Mouse (Mus musculus) 3T3-L1 (cell line): Measurements from ENCODE around the gene Gm9046.
"Not testable (repeated sequence)": the region's sequence is repeated elsewhere in the genome, so short reads cannot be mapped to it uniquely, and the experiment has no call there.

Experiments
- DNase-seq: peaks from one replicate; pipeline ENCODE4 v3.0.0-alpha.2; 2015; ENCODE audit warnings: low read depth, low spot score

Gene Gm9046

DNA sequence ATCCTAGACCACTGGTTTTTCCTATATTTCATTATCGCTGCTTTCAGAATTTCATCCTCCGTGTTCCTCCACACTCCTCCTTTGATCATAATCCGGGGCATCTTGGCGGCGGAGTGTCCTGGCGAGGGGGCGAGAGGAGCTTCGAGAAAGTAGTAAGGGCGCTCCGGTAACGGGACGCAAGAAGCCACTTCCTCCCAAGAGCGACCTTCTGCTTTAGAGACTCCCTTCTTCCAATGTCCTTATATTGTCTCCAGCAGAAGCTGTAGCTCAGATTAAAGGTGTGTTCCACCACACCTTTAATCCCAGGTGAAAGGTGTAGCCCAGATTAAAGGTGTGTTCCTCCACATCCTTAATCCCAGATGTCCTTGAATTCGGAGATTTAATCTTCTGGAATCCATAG lies at the start of gene Gm9046:
Gm9046 (minus strand) TSS at position 101 of the 400 bp plus-strand sequence.
- DNase-seq, result not testable (repeated sequence)

DNA sequence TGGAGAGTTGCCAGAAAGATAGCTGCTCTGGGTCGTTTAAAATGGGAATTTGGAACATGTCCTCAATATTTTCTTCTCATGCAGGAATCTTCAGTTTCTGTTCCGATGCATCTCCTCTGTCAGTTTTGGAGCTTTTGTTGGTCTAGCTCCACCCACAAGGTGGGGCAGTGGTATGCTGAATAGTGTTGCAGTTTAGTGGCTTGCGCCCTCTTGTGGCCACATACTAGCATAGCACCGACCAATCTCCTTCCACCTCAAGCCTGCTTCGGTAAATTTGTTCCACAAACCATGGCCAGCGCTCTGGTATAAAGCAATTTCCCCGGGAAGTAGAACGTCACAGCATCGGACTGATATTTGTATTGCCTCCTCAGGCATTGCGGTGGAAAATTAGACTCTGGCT lies 27.4 kb upstream of the Gm9046 start:
- DNase-seq, result peak; percentile 84

DNA sequence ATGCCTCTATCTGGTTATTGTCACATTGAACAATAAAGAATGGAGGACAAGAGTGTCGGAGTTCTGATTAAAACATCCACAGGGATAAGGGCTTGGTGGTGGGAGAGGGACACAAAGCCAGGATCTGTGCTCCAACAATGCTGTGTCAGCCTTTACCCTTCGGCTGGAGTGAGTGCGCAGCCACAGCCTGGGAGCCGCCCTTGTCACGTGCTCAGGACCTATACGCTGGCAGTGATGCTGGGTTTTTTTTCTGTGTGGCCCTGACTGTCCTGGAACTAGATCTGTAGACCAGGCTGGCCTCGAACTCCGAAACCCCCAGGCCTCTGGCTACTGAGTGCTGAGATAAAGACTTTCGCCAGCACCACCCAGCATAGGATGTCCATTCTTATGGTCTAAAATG lies 26.5 kb upstream of the Gm9046 start:
- DNase-seq, result no peak

DNA sequence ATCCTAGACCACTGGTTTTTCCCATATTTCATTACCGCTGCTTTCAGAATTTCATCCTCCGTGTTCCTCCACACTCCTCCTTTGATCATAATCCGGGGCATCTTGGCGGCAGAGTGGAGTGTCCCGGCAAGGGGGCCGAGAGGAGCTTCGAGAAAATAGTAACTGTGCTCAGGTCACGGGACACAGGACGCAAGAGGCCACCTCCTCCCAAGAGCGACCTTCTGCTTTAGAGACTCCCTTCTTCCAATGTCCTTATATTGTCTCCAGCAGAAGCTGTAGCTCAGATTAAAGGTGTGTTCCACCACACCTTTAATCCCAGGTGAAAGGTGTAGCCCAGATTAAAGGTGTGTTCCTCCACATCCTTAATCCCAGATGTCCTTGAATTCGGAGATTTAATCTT lies 10.9 kb upstream of the Gm9046 start, which contains the start of gene Gm9049:
Gm9049 (minus strand) TSS at position 101 of the 400 bp plus-strand sequence.
- DNase-seq, result not testable (repeated sequence)

DNA sequence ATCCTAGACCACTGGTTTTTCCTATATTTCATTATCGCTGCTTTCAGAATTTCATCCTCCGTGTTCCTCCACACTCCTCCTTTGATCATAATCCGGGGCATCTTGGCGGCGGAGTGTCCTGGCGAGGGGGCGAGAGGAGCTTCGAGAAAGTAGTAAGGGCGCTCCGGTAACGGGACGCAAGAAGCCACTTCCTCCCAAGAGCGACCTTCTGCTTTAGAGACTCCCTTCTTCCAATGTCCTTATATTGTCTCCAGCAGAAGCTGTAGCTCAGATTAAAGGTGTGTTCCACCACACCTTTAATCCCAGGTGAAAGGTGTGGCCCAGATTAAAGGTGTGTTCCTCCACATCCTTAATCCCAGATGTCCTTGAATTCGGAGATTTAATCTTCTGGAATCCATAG lies 5.5 kb upstream of the Gm9046 start, which contains the start of gene Gm9048:
Gm9048 (minus strand) TSS at position 101 of the 400 bp plus-strand sequence.
- DNase-seq, result not testable (repeated sequence)

DNA sequence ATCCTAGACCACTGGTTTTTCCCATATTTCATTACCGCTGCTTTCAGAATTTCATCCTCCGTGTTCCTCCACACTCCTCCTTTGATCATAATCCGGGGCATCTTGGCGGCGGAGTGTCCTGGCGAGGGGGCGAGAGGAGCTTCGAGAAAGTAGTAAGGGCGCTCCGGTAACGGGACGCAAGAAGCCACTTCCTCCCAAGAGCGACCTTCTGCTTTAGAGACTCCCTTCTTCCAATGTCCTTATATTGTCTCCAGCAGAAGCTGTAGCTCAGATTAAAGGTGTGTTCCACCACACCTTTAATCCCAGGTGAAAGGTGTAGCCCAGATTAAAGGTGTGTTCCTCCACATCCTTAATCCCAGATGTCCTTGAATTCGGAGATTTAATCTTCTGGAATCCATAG lies 5.3 kb downstream of the Gm9046 start, which contains the start of gene Gm9045:
Gm9045 (minus strand) TSS at position 101 of the 400 bp plus-strand sequence.
- not testable (repeated sequence) for DNase-seq

DNA sequence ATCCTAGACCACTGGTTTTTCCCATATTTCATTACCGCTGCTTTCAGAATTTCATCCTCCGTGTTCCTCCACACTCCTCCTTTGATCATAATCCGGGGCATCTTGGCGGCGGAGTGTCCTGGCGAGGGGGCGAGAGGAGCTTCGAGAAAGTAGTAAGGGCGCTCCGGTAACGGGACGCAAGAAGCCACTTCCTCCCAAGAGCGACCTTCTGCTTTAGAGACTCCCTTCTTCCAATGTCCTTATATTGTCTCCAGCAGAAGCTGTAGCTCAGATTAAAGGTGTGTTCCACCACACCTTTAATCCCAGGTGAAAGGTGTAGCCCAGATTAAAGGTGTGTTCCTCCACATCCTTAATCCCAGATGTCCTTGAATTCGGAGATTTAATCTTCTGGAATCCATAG lies 10.7 kb downstream of the Gm9046 start, which contains the start of gene Gm9044:
Gm9044 (minus strand) TSS at position 101 of the 400 bp plus-strand sequence.
- DNase-seq, result not testable (repeated sequence)

DNA sequence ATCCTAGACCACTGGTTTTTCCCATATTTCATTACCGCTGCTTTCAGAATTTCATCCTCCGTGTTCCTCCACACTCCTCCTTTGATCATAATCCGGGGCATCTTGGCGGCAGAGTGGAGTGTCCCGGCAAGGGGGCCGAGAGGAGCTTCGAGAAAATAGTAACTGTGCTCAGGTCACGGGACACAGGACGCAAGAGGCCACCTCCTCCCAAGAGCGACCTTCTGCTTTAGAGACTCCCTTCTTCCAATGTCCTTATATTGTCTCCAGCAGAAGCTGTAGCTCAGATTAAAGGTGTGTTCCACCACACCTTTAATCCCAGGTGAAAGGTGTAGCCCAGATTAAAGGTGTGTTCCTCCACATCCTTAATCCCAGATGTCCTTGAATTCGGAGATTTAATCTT lies 16.2 kb downstream of the Gm9046 start, which contains the start of gene Gm9040:
Gm9040 (minus strand) TSS at position 101 of the 400 bp plus-strand sequence.
- DNase-seq, result not testable (repeated sequence)

DNA sequence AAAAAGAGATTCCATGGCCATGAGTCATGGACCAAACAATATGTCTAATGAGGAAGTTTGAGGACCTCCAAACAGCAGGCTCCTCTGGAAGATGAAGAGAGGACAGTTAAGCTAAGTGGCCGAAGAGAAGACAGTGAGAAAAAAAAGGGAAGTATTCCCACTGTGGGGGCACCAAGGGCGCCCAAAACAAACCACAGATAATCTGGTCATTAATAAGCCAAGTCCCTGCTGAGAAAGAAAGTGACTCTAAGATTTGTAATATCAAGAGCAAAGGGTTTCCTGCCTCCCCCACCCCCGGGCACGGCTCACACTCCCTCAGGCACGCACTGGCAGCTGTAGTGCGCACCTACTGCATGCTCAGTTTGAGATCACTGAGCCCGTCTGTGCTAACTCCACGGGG lies 24.0 kb downstream of the Gm9046 start:
- peak; percentile 6 for DNase-seq

DNA sequence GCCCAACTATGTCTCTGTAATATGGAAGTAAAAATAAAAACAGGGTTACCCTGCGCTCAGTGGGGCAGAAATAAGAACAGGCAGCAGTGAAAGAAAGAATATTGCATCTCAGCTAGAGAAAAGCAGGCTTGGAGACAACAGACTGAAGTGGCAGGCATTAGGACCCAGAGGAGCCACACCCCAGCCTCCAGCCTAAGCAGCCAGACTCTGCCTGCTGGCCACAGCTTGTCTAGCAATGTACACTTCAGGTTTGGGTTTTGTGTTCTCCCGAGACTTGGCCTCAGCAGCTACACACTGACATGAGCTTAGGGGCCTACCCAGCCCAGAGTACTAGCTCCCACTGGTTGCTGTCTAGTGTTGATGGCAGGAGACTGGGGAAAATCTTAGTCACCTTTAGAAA lies 40.9 kb downstream of the Gm9046 start:
- not testable (repeated sequence) for DNase-seq

DNA sequence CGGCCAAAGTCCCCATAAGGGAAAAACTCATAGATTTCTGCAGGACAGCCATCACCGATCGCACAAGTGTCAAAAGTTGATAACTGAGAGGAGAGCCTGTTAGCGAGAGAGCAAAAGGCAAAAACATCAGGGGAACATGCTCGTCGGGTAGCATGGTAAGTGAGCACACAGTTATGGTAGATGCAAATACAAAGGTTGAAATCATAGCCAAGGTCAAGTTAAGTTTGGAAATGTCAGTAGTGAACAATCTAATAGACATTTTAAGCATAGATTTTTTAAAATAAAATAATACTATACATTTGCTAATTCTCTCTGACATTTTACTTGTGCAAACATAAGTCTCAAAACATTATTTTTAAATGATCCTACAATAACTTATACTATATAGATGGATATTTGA lies 48.1 kb downstream of the Gm9046 start, which contains the start of gene Iltifb:
Iltifb (minus strand) TSS at position 101 of the 400 bp plus-strand sequence.
- no peak for DNase-seq
